Mouse (Mus musculus) bone marrow macrophage, adult 2 months (primary cell): ENCODE data around the gene Fmo2. TPM values are rescaled to one million over a fixed set of nuclear protein-coding genes. Genes with fewer than 3 reads are reported as not detected.

Source experiments
- H3K27ac ChIP-seq: 2 replicates; pipeline ENCODE4 v1.5.1; 2012; ENCODE audit warnings: low read depth, low read length; ENCODE audit not compliant: insufficient read depth
- H3K4me1 ChIP-seq: 2 replicates; pipeline ENCODE4 v1.6.1; 2012; ENCODE audit warnings: low read length; ENCODE audit not compliant: control insufficient read depth, insufficient read depth
- H3K4me3 ChIP-seq: 2 replicates; pipeline ENCODE4 v1.5.1; 2012; ENCODE audit warnings: mild to moderate bottlenecking, low read length, moderate library complexity; ENCODE audit not compliant: insufficient read depth
- CTCF ChIP-seq: IDR thresholded peaks from 2 replicates; pipeline ENCODE4 v1.5.1; 2012; ENCODE audit warnings: low read depth, mild to moderate bottlenecking, low read length, moderate library complexity
- POLR2A ChIP-seq: IDR thresholded peaks from 2 replicates; pipeline ENCODE4 v1.6.1; 2012; ENCODE audit warnings: mild to moderate bottlenecking, low read depth, low read length, borderline replicate concordance
- polyA plus RNA-seq: library from polyadenylated mRNA; stranded (reverse); fragments of >200 nt; gene quantifications from 2 replicates; pipeline ENCODE4 v1.2.4, GENCODE M21; 2012; ENCODE audit not compliant: missing spikeins, insufficient read depth, insufficient read length

Gene Fmo2
- polyA plus RNA-seq, 1 experiment = not detected

DNA sequence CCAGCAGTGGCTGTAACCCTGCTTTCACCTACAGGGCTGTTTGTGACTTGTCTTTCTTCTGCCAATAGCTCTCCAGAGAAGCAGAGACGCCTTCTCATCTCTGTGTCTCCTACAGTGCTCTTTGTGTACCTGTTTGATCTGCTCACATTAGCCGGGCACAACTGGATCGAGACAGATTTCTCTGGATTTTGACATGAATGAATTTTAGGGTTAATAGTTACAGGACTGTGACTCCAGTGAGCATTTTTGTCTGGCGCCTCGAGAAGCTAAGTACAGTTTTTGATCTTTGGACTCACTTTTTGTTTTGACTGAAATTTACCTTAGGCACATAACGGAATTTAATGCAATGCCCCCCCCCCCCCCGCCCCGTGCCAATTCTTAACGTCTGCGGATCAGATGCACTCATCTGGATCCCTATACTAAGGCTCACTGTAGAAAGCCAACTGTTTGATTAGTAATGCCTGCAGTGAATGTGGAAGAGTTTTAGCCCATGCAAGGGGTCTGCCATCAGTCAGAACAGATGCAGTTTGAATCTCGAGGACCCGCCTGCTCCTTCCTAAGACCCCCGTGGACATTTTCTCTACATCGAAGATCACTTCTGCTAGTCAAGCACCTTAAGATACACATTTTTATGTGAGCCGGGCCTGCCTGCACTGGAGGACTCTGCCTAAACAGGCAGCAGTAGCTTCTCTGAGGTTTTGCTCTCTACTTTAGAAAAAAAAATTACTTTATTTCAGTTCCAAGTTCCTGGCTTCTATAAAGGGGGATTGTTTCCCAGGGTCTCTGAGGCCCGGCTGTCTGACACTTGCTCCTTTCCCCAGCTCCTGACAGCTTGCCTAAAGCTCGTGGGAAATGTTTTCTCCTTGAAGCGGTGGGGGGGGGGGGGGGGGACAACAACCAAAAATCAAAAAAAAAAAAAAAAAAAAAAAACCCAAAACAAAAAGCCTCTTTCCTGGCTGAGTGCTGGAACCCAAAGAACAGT, 40.5 kb downstream of the Fmo2 start:
- no peak overlapping the region for H3K27ac ChIP-seq
- H3K4me3 ChIP-seq = no peak overlapping the region
- no peak for TF ChIP-seq CTCF
- no peak for TF ChIP-seq POLR2A
- H3K4me1 ChIP-seq = no peaks in the 10 kb centered on the region

DNA sequence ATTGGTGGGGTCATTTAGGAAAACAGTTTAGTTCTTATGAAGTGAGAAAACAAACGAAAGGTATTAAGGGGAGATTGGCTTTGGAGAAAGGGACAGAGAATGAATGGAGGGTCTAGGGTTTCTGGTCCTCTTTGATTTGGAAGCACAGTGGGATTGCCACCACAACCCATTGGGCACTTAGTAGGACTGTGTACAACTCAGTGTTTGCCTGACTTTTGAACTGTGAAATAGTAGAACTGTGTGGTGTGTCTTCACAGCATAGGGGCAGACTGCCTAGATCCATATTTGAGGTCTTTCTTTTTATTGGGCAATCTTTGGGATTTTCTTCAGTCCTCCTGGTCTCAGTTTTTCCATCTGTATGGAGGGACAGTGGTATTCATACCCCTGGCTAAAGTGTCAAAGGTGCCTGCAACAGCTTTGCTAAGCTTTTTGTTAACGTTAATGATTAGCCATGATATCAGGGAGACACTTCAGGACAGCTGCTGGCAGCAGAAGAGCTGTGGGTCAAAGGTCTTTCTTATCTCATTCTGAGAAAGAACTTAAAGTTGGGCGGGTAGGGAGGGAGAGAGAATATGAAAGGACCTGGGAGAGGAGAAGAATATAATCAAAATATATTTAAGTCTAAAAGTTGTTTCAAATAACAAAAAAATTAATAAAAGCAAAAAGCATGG, 44.6 kb downstream of the Fmo2 start:
- Histone ChIP-seq H3K4me1 (no peaks in the 10 kb centered on the region), H3K4me3 (no peak overlapping the region), H3K27ac (no peak overlapping the region)
- no peak for TF ChIP-seq CTCF
- TF ChIP-seq POLR2A = no peak

DNA sequence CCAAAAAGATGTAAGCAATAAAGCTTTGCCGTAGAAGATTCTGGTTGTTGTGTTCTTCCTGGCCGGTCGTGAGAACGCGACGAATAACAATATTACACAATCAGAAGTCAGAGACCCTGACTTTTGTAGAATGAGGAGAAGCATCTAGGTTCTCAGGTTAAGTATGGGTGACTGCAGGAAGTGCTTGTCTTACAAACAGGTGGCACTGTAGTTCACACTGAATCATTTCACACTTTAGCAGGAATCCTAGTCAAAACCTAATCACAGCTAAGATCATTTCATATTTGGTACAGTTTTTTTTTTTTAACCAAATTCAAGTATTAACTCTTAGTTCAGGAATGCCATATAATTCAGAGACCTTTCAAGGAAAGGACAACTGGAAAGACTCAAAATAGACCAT, 51.0 kb downstream of the Fmo2 start:
- TF ChIP-seq POLR2A = no peak
- no peak for TF ChIP-seq CTCF
- Histone ChIP-seq H3K4me3 (no peak overlapping the region), H3K27ac (no peak overlapping the region), H3K4me1 (no peaks in the 10 kb centered on the region)

GRCm38 (mm10) chr1:162840211-162840610, 58.3 kb downstream of the Fmo2 start:
- Histone ChIP-seq H3K4me1 (no peaks in the 10 kb centered on the region), H3K27ac (no peak overlapping the region), H3K4me3 (no peak overlapping the region)
- TF ChIP-seq POLR2A (no peak), CTCF (no peak)

DNA sequence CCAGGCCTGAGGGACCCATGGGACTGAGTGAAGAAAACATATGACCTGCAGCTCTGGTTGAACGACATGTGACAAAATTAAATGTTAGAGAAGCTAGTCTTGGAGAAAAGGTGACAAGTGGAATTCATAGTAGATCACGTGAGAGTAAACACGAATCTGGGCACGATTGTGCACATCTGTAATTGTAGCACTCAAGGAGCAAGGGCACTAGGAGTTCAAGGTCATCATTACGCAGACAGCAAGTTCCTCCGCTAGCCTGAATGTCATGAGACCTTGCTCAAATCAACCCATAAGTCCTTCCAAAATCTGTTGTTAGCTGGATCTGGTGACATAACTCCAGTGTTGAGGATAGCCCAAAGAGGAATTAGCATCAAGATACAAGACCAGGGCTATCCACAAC, 59.5 kb downstream of the Fmo2 start:
- TF ChIP-seq CTCF (no peak), POLR2A (no peak)
- Histone ChIP-seq H3K4me3 (no peak overlapping the region), H3K27ac (no peak overlapping the region), H3K4me1 (no peaks in the 10 kb centered on the region)

GRCm38 (mm10) chr1:162834342-162834741, 64.2 kb downstream of the Fmo2 start:
- TF ChIP-seq CTCF (no peak), POLR2A (no peak)
- Histone ChIP-seq H3K4me3 (no peak overlapping the region), H3K4me1 (no peaks in the 10 kb centered on the region), H3K27ac (no peak overlapping the region)

DNA sequence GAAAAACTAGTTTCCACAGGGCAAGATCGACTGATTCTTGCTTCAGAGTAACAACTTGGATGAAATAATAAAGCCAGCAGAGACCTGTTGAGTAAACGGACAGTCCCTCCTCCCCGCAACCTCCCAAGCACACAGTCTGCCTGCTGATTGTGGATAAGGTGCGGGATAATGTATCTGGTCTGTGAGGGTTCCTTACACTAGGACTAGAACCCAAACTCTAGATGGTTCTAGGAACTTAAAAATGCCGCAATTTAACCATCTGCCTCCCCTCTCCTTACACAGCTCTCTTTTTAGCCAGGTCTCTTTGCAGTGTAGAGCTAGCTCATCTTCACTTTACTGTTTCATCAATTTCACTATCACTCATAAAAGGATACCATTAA, 66.0 kb downstream of the Fmo2 start:
- no peak overlapping the region for H3K27ac ChIP-seq
- no peaks in the 10 kb centered on the region for H3K4me1 ChIP-seq
- TF ChIP-seq CTCF (no peak), POLR2A (no peak)
- no peak overlapping the region for H3K4me3 ChIP-seq

- Histone ChIP-seq H3K27ac (no peak overlapping the region), H3K4me3 (no peak overlapping the region), H3K4me1 (no peaks in the 10 kb centered on the region)
- TF ChIP-seq POLR2A (no peak), CTCF (no peak)
Measured at GRCm38 (mm10) chr1:162831838-162832573, 66.5 kb downstream of the Fmo2 start.

Other genes with a start within 250 kb of the Fmo2 start
- gene Myocos, start 240.5 kb downstream of the Fmo2 start, polyA plus RNA-seq = not detected in 2 replicates
- 115 and 119 TPM in 2 replicates for gene Prrc2c, start 158.2 kb downstream of the Fmo2 start, polyA plus RNA-seq
- not detected in 2 replicates for gene Fmo4, start 84.8 kb downstream of the Fmo2 start, polyA plus RNA-seq
- not detected in 2 replicates for gene Fmo1, start 32.1 kb downstream of the Fmo2 start, polyA plus RNA-seq
- not detected in 2 replicates for gene Fmo6, start 38.8 kb upstream of the Fmo2 start, polyA plus RNA-seq
- not detected in 2 replicates for gene Fmo3, start 85.8 kb upstream of the Fmo2 start, polyA plus RNA-seq
- gene Mroh9, start 186.9 kb upstream of the Fmo2 start, polyA plus RNA-seq = not detected in 2 replicates